Mouse (Mus musculus): ENCODE results near the gene Ctbp2.
"Not testable (repeated sequence)": the region's sequence is repeated elsewhere in the genome, so short reads cannot be mapped to it uniquely, and the experiment has no call there.

Ctbp2 gene

DNA sequence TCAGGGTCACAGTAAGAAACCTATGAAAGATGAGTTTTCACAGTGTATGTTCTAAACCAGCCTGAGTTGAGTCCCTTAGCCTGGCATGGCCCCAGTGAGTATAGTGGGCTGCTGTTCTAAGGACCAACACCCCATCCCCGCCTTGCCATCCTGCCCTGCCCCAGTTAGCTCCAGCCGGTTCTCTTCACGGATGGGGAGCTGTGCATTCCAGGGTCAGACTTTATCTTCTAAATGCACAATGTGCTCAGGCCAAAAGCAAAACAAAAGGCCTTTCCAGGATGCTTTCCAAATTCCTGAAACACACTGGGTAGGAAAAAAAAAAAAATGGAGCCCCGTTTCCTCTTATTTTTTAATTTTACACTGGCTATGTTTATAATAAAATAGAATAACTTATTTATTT lies 24.9 kb downstream of the Ctbp2 start:
- POLR2A ChIA-PET, result interaction anchor here (0.7 to 19.0 kb wide), 17 partner anchors 9 to 1710 kb away, joined by 3 to 578 read pairs (median 5); partner anchors contain the start of genes Ctbp2 (in 1 of the 4) and Fgfr2 (in 1 of the 4)
- CTCF ChIA-PET, result interaction anchor here in 1 of 4 experiments (0.5 to 0.7 kb wide), 2 partner anchors 579 to 581 kb away, joined by 4 to 6 read pairs; no protein-coding TSS in a partner anchor

DNA sequence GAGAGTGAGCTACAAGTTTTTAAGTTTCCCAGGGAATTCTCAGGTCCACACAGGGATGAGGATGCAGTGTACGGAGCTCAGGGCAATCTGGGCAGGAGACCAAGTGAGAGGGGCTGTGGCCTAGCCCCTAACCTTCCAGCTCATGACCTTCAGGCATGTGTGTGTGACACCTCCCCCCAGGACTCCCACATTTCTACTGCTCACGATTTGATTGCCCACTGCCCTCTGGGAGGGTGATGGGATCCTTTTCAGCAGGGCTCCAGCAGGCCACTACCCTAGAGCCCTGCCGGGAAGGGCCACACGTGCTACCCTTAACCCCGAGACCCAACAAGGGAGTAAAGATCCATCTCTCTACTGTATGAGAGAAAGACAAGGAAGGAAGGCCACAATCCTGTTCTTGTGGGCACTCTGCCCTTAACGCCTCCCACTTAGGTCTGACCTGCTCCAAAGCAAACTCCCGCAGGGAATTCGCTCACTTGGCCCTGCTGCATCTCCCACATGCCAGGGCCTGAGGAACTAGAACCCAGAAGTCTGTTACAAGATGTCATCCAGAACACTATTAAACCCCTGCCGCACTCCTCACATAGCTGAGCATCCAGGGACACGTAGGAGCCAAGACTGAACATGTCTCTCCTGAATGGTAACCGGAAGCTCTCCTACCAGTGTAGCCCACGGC lies 25.9 kb downstream of the Ctbp2 start:
- CTCF ChIA-PET, result interaction anchor here in 2 of 4 experiments (0.8 to 1.6 kb wide), 2 partner anchors 11 to 20 kb away, joined by 3 to 4 read pairs; no protein-coding TSS in a partner anchor
- POLR2A ChIA-PET, result interaction anchor here (0.6 to 19.0 kb wide), 24 partner anchors 8 to 1709 kb away, joined by 3 to 578 read pairs (median 4); partner anchors contain the start of genes Fgfr2 (in 2 of the 4) and Ctbp2 (in 1 of the 4)

DNA sequence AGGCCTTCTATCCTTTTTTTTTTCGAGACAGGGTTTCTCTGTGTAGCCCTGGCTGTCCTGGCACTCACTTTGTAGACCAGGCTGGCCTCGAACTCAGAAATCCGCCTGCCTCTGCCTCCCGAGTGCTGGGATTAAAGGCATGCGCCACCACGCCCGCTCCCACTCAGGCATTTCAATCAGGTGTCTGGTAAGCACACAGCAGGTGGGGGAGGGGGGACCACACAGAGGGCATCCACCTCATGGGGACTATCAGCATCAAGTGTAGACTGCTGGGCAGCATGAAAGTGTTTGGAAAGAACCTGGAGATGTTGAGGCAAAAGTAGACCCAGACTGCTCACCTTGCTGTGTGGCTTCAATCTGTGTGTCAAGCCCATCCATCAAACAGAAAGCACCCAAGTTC lies 28.5 kb downstream of the Ctbp2 start:
- POLR2A ChIA-PET, result interaction anchor here in 3 of 4 experiments (0.7 to 19.0 kb wide), 13 partner anchors 8 to 90 kb away, joined by 3 to 578 read pairs (median 3); partner anchors contain the start of genes Fgfr2 (in 2 of the 3) and Ctbp2 (in 1 of the 3)
- CTCF ChIA-PET, result not testable (repeated sequence)

DNA sequence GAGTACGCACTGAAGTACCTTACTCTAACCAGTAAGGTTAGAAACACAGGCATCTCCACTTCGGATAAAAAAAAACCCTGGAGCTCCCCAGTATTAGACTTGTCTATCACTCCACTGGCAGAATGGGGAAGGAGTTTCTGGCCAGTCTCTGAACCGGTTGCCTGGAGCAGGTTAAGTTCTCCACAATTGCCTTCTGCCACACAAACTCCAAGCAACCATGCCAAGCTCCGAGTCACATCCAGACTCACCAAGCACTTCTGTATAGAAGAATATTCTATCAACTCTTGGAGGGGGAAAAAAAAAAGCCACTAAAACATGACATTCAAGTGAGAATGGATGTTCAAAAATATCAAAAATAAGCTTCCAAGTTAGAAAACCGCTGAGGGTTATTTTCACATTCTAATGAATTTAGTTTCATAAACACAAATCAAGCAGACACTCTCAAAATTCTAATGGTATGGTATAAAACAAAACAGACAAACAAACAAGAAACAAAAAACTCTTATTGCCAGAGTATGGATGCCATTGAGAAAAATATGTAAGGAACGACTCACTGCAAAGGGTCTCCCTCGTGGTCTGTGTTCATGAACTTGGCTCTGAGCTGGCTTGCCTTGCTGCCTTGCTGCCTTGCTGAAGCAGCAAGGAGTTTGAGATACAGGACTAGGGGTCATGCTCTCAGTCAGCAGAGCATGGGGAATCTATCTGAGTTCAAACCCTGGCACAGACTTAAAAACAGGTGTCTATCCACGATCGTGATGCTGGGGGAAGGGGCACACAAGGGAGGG lies 29.3 kb downstream of the Ctbp2 start:
- ChIA-PET POLR2A (interaction anchor here in 3 of 4 experiments (0.7 to 19.0 kb wide), 15 partner anchors 13 to 90 kb away, joined by 3 to 578 read pairs (median 4); partner anchors contain the start of genes Ctbp2 (in 1 of the 3) and Fgfr2 (in 1 of the 3)), CTCF (no interaction called here)

DNA sequence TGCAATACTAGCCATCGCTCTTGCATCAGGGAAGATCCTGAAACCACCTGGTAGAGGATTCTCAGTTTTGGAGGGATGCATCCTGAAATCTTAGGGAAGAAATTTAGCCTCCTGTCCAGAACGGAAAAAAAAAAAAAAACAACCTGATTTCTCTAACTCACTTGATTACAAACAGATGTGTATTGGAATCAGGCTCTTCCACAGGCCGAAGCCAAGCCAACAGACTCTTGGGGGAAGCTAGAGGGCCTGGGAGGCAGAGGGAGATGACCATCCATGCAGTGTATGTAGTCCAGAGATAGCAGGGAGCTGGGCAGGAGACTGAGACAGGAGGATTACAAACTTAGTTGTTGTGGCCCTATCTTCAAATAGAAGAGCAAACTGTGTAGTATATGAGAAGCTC lies 30.0 kb downstream of the Ctbp2 start:
- POLR2A ChIA-PET, result interaction anchor here (0.5 to 19.0 kb wide), 13 partner anchors 12 to 376 kb away, joined by 3 to 578 read pairs (median 4); partner anchors contain the start of genes Ctbp2 (in 1 of the 4) and Fgfr2 (in 1 of the 4)
- CTCF ChIA-PET, result interaction anchor here in 2 of 4 experiments (0.7 kb wide), 2 partner anchors 294 to 360 kb away, joined by 3 read pairs; no protein-coding TSS in a partner anchor

DNA sequence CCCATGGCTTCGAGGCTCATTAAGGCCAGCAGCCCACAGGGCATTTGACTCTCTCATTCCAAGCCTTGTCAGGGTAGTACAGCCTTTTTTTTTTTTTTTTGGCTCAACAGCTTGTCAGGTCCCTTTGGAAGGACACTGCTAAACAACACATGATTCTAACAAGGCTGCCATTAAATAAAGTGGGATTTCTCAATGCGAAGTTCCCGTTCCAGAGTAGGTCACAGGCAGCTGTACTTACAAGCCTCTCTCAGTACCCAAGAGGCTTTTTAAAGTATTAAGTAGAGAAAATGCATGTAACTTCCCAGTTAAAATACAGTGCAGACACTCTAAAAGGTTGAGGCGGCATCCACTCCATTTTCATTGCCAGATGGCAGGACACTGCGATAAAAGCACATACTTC lies 30.4 kb downstream of the Ctbp2 start:
- ChIA-PET CTCF (interaction anchor here in 2 of 4 experiments (0.7 to 0.8 kb wide), 3 partner anchors 294 to 386 kb away, joined by 3 read pairs; no protein-coding TSS in a partner anchor), POLR2A (interaction anchor here (0.5 to 19.0 kb wide), 10 partner anchors 16 to 376 kb away, joined by 3 to 578 read pairs (median 4); partner anchors contain the start of genes Ctbp2 (in 1 of the 4) and Fgfr2 (in 1 of the 4))

DNA sequence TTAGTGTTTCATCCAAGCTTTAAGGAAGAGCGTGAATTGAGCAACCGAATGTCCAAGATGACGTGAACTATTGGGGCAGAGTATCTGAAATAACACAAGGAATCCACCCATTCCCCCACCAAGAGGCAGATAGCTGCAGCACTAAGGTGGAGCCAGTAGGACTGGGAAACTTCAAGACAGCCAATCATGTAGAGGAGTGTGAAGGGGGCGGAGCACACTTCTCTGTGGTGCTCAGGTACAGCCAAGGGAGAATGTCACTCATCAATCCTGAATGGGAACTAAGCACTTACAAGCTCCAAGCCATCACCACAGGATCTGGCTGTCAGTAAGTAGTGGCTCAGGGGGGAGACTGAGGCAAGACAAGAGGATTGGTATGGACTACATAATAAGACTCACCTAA lies 33.5 kb downstream of the Ctbp2 start:
- ChIA-PET CTCF (interaction anchor here in 3 of 4 experiments (0.6 to 1.1 kb wide), 3 partner anchors 10 to 60 kb away, joined by 3 to 4 read pairs (median 3); no protein-coding TSS in a partner anchor), POLR2A (interaction anchor here in 3 of 4 experiments (0.5 to 19.0 kb wide), 18 partner anchors 8 to 300 kb away, joined by 3 to 578 read pairs (median 4); partner anchors contain the start of gene Fgfr2 (in 1 of the 3))

DNA sequence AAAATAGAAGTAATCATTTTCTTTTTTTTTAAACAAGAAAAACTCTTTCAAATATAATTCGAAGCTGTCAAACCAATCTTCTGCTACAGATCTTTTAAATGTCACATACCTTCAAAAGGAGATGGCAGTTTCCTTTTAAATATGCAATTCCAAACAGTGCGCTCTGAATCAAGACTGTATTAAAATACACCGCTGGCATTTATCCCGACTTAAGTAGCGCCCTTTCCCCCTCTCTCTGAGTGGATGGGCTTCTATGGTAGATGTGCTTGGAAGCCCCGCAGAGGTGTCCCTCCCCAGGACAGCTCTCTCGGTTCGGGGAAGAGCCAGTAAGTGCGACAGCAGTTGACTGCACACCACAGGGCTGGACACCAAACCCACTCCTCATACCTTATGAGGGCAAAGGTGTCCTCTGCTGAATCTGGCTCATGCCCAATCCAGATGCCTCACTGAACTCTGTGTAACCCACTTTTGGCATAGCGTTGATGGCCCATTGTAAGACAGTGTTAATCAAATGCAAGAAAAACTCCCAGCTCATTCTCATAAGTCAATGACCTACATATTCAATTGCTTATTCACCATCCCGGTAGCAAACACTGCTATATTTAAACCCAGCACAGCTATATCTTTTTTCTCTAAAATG lies 34.4 kb downstream of the Ctbp2 start:
- ChIA-PET CTCF (interaction anchor here in 1 of 4 experiments (0.5 kb wide), 1 partner anchor 15 kb away, joined by 6 read pairs; no protein-coding TSS in a partner anchor), POLR2A (interaction anchor here (0.5 to 19.0 kb wide), 14 partner anchors 9 to 647 kb away, joined by 3 to 578 read pairs (median 5); no protein-coding TSS in a partner anchor)

DNA sequence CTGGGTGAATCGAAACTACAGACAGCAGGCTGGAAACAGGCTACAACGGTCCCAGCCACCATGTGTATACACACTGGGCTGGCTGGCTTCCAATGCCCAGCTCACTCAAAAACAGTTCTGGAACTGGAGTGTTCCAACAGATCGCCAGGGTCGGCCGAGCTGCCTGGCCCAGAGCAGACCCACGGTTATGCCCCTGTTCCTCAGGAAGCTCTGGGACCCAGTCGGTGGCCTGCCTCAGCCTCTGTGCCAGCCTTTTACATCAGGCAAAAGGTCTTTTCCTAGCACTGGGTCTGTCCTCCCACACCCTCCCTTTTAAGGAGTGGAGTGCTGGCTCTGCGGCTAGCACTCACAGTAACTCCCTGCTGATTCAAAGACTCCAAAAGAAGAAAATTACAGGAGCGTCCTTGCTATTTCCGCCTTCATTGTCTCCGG lies 35.3 kb downstream of the Ctbp2 start:
- CTCF ChIA-PET, result interaction anchor here in 1 of 4 experiments (0.5 kb wide), 1 partner anchor 39 kb away, joined by 5 read pairs; no protein-coding TSS in a partner anchor
- POLR2A ChIA-PET, result interaction anchor here in 3 of 4 experiments (0.6 to 19.0 kb wide), 8 partner anchors 8 to 46 kb away, joined by 3 to 578 read pairs (median 5); no protein-coding TSS in a partner anchor

DNA sequence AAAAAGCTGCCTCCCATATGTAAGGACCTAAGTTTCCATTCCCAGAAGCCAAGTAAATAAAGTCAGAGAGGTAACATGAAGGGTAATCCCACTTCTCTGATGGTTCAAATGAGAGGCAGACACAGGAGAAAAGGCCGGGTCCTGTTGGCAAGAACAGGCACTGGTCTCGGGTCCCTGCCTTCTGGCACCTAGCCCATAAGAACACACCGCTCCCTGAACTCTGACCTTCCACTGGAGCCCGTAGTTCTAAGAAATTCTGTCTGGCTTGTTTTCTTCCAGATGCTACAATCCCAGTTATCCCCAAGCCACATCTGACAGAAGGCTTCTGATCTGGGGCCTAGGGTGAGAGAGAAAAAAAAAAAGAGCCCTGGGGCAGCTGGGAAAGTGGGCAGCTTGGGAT lies 35.7 kb downstream of the Ctbp2 start:
- CTCF ChIA-PET, result interaction anchor here in 1 of 4 experiments (0.5 kb wide), 1 partner anchor 39 kb away, joined by 5 read pairs; no protein-coding TSS in a partner anchor
- POLR2A ChIA-PET, result interaction anchor here in 3 of 4 experiments (0.6 to 19.0 kb wide), 7 partner anchors 9 to 46 kb away, joined by 3 to 578 read pairs (median 5); no protein-coding TSS in a partner anchor

DNA sequence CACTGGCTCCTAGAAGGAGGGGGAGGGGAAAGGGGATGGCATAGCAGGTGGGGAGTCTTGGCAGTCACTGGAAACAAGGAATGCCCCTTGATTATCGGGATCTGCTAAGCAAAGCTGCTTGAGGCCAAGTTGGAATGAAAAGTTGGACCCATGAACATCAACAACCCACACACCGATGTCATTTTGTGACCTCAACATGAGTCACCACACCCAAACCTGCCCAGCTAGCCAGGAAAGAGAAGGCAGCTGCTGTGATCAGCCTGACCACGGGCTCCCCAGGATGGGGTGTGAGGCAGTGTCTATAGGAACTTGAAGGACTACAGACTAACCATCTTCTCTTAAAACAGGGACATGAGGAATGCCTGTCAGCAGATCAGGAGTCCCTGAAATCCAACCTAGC lies 38.7 kb downstream of the Ctbp2 start:
- CTCF ChIA-PET, result no interaction called here
- POLR2A ChIA-PET, result interaction anchor here in 2 of 4 experiments (0.7 to 19.0 kb wide), 6 partner anchors 14 to 57 kb away, joined by 3 to 578 read pairs (median 4); no protein-coding TSS in a partner anchor

DNA sequence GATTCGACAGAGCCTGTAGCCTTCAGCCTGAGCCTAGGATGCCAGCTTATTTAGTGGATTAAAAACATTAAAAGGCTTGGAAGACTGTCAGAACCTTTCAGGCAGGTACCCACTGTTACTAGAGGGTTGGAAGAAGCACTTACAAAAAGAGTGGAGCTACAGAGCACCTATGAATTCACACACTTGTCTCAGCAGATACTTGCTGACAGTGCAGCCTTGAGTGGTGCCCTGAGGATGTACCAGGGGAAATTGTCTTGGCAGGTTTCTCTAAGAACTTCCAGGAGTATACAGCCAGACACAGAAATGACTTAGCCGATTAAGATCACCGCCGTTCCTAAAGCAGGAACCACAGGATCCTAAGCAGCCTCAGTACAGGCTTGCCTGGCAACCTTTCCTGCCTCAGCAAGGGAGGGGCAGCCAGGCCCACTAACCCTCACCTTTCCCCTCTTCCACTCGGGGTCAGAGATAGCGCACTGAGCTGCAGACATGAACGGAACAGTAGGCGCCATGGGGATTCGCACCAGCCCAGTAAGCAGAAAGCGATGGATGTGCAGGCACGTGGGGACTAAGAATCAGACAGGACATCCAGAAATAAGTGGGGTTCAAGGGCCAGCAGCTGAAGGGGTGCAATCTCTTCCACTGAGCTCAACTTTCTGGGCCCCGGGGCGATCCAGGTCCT lies 40.1 kb downstream of the Ctbp2 start:
- POLR2A ChIA-PET, result interaction anchor here in 2 of 4 experiments (1.0 to 3.2 kb wide), 6 partner anchors 14 to 38 kb away, joined by 3 to 12 read pairs (median 4); no protein-coding TSS in a partner anchor
- CTCF ChIA-PET, result interaction anchor here in 1 of 4 experiments (1.3 kb wide), 1 partner anchor 25 kb away, joined by 4 read pairs; no protein-coding TSS in a partner anchor

DNA sequence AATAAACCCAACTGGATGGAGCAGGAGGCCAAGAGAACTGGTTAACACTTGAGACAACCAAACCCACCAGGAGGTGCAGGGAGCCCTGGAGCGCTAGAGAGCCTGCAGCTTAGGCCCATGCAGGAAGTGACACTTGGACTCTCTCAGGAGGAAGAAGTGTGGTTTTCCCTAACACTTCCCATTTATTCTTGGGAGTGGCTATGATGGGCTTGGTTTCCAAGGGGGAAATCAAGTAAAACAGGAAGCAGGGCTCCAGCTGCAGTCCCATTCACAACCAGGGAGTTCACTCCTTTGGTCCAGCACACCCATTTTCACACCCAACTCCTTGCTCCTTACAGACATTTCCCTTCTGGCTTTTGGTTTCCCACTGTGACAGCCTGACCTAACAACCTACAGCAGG lies 45.2 kb downstream of the Ctbp2 start:
- ChIA-PET POLR2A (interaction anchor here in 3 of 4 experiments (0.8 to 3.9 kb wide), 27 partner anchors 9 to 63 kb away, joined by 3 to 25 read pairs (median 4); partner anchors contain the start of gene Fgfr2 (in 1 of the 3)), CTCF (interaction anchor here in 2 of 4 experiments (0.6 to 1.5 kb wide), 4 partner anchors 25 to 599 kb away, joined by 3 to 5 read pairs (median 3); no protein-coding TSS in a partner anchor)

DNA sequence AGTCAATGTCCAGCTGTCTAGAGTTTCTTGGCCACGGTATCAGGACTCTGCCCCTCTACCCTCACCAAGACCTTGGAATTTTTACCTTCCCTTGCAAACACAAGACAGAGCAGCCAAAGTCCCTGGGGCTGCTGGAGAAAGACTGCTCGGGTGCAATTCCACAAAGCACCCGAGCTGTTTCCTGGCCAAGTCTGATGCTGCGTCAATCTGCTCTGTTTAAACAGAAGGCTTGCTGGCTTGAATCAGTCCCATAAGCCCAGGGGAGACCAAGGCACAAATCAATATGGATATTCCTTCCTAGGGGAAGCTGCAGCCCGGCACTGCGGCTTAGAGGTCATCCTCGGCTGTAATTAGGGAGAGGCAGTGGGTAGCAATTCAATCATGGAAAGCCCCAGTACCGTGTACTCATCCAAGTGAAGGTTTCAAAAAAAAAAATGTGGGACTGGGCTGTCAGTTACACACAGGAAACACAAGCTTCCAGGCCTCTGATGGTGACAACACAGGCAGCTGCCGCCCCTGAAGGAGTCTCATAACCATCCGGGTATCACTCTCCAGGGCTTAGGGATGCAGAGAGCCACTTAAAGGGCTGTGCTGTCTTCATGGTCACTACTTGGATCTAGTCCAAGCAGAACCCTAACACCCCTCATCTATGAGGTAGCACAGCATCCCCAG lies 49.6 kb downstream of the Ctbp2 start:
- CTCF ChIA-PET, result no interaction called here
- POLR2A ChIA-PET, result interaction anchor here in 2 of 4 experiments (0.8 to 2.0 kb wide), 7 partner anchors 13 to 44 kb away, joined by 3 to 5 read pairs (median 3); no protein-coding TSS in a partner anchor

DNA sequence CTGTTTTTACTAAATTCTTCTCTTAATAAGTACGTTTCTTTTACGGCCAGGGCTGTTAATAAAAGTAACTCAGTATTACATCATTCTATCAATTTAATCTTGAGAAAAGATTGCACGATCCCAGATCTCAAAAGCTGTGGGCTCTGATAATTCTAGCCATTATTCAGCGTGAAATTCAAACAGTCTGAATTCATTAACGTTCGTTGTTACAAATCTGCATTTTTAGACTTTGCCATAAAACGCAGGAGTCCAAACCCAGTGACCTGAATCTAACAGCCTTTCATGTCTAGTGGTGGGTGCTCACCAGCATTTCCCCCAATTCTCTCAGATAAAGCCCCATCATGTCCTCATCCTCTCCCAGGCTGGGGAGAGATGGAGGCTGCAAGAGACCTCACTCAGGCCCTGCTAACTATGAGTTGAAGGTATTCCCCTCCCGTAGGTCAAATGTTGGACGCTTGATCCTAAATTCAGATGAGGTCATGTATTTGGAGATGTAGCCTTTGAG lies 51.0 kb downstream of the Ctbp2 start:
- ChIA-PET CTCF (no interaction called here), POLR2A (interaction anchor here in 1 of 4 experiments (1.3 to 1.6 kb wide), 2 partner anchors 14 to 45 kb away, joined by 3 read pairs; no protein-coding TSS in a partner anchor)

DNA sequence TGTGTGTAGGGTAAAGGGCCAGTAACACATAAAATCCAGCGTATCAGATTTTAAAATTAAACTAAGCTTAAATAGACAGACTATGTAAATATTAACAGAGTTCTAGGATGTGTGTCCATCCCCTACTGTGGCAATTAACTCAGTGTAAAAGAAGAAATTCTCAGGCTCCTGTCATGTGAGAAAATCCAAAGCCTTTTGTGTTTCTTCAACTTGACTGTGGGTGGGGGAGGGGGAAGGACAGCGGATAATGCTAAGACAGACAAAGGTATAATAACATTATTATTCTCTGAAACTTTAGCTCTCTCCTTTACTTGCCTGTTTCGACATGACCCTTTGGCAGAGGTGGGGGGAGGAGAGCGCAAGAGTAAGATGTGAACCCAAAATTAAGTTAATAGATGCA lies 51.6 kb downstream of the Ctbp2 start:
- CTCF ChIA-PET, result no interaction called here
- POLR2A ChIA-PET, result interaction anchor here in 3 of 4 experiments (0.6 to 5.5 kb wide), 5 partner anchors 12 to 241 kb away, joined by 3 to 40 read pairs (median 5); no protein-coding TSS in a partner anchor
